Mouse (Mus musculus) olfactory bulb, adult 2 months (tissue): ENCODE results near the gene Faiml. TPM values are rescaled to one million over a fixed set of nuclear protein-coding genes. Genes with fewer than 3 reads are reported as not detected.

Experiments
- H3K27ac ChIP-seq: fragments of 200-500 bp; 2 replicates; pipeline ENCODE4 v1.5.1; 2012; ENCODE audit warnings: low read depth, low read length; ENCODE audit not compliant: insufficient read depth
- H3K4me1 ChIP-seq: fragments of 200-500 bp; 2 replicates; pipeline ENCODE4 v1.6.1; 2012; ENCODE audit warnings: low read length; ENCODE audit not compliant: control insufficient read depth, insufficient read depth
- H3K4me3 ChIP-seq: fragments of 200-500 bp; 2 replicates; pipeline ENCODE4 v1.5.1; 2012; ENCODE audit warnings: mild to moderate bottlenecking, low read depth, low read length, moderate library complexity; ENCODE audit not compliant: insufficient read depth
- CTCF ChIP-seq: fragments of 200-500 bp; IDR thresholded peaks from 2 replicates; pipeline ENCODE4 v1.5.1; 2012; ENCODE audit warnings: low read depth, mild to moderate bottlenecking, low read length, moderate library complexity; ENCODE audit not compliant: insufficient read depth
- POLR2A ChIP-seq: fragments of 200-500 bp; IDR thresholded peaks from 2 replicates; pipeline ENCODE4 v1.6.1; 2012; ENCODE audit warnings: mild to moderate bottlenecking, low read depth, low read length, moderate library complexity; ENCODE audit not compliant: insufficient read depth
- WGBS: fragments of 180-500 bp; shearing (Covaris S2); methylation state at CpG from one replicate; pipeline ENCODE4 v1.1.7; 2018; 5-methylcytosine and 5-hydroxymethylcytosine counted together
- polyA plus RNA-seq: library from polyadenylated mRNA; stranded (reverse); fragments of >200 nt; gene quantifications from 2 replicates; pipeline ENCODE4 v1.2.4, GENCODE M21; 2012; ENCODE audit warnings: low replicate concordance; ENCODE audit not compliant: missing spikeins, insufficient read depth, insufficient read length

Faiml gene
- polyA plus RNA-seq: not detected in 2 replicates

DNA sequence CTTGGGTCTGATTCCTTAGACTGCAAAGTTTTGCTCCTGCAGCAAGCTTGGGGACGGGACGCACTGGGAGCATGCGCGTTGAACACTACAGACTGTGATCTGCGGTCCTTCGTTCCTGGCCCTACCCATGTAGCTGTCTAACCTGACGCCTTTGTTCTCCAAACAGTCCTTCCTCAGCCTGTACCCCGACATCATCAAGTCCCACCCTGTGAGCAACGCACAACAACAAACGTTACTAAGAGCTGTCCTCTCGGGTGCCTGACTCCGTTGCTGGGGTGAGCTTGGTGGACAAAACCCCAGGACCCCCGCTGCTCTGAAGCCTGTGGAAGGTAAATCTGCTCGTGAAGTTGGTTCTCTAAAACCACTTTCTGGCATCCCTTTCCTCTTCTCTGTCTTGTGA is at the start of gene Faiml:
Faiml (minus strand) TSS at position 101 of the 400 bp plus-strand sequence.
- Histone ChIP-seq H3K4me3 (no peak within 1 kb of the TSS), H3K4me1 (no peaks in the 10 kb centered on the region), H3K27ac (no peak within 1 kb of the TSS)
- TF ChIP-seq CTCF: no peak
- TF ChIP-seq POLR2A: no peak
- WGBS: 90% methylated on average over 14 of the region's 14 CpGs

- WGBS: 84% methylated on average over 5 of the region's 5 CpGs
- Histone ChIP-seq H3K4me1 (no peaks in the 10 kb centered on the region), H3K27ac (no peak overlapping the region), H3K4me3 (no peak overlapping the region)
- TF ChIP-seq CTCF (no peak), POLR2A (no peak)
These were observed 21.9 kb upstream of the Faiml start for GRCm38 (mm10) chr9:99258891-99259290.

DNA sequence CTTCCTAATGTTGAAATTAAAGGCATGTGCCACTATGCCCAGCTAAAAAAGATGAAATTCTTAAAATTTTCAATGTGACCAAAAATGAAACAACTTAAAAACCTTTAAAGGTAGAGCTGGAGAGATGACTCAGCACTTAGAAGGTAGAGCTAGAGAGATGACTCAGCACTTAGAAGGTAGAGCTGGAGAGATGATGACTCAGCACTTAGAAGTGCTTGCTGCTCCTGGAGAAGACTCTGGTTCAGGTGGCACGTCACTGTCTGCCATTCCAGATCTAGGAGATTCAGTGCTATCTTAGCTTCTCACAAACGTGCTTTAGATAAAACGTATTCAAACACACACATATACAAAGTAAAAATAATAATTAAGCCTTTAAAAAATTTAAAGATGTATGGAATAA is 19.8 kb upstream of the Faiml start:
- no peak overlapping the region for H3K27ac ChIP-seq
- no peaks in the 10 kb centered on the region for H3K4me1 ChIP-seq
- TF ChIP-seq POLR2A (no peak), CTCF (no peak)
- H3K4me3 ChIP-seq: no peak overlapping the region
- WGBS: 95% methylated on average over 3 of the region's 3 CpGs

DNA sequence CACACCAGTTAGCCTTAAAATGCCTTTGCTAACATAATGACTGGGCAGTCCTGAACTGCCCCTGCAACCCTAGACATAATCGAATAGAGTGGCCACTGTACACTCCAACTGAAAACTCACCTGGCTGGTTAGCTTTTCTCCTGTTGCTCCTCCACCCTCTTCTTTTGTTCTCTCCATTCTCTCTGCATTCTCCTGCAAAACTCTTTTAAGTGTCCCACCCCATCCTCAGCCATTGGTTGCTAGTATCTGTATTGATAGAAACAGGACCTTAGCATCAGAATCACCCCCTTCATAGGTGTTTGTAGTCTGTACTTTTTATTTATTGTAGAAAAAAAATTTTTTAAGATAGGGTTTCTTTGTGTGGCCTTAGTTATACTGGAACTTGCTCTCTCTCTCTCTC is 19.2 kb upstream of the Faiml start:
- no peak for TF ChIP-seq POLR2A
- TF ChIP-seq CTCF: no peak
- H3K4me1 ChIP-seq: no peaks in the 10 kb centered on the region
- no peak overlapping the region for H3K4me3 ChIP-seq
- no peak overlapping the region for H3K27ac ChIP-seq
- WGBS: 100% methylated on average over 1 of the region's 1 CpGs

GRCm38 (mm10) chr9:99253861-99254260 is 16.8 kb upstream of the Faiml start:
- H3K4me3 ChIP-seq: no peak overlapping the region
- 90% methylated on average over 10 of the region's 10 CpGs for WGBS
- H3K4me1 ChIP-seq: no peaks in the 10 kb centered on the region
- TF ChIP-seq CTCF: no peak
- no peak for TF ChIP-seq POLR2A
- no peak overlapping the region for H3K27ac ChIP-seq

- no peak overlapping the region for H3K27ac ChIP-seq
- H3K4me1 ChIP-seq: peaks cover 6% of the 10 kb centered on the region
- WGBS: 95% methylated on average over 4 of the region's 4 CpGs
- no peak for TF ChIP-seq POLR2A
- no peak for TF ChIP-seq CTCF
- H3K4me3 ChIP-seq: no peak overlapping the region
These were observed 11.9 kb upstream of the Faiml start for GRCm38 (mm10) chr9:99248906-99249305.

- Histone ChIP-seq H3K4me1 (peaks cover 6% of the 10 kb centered on the region), H3K4me3 (no peak overlapping the region), H3K27ac (no peak overlapping the region)
- no peak for TF ChIP-seq CTCF
- no peak for TF ChIP-seq POLR2A
- 43% methylated on average over 8 of the region's 8 CpGs for WGBS
These were observed 11.3 kb upstream of the Faiml start for GRCm38 (mm10) chr9:99248304-99248703.

GRCm38 (mm10) chr9:99243895-99244293 is 6.9 kb upstream of the Faiml start:
- Histone ChIP-seq H3K4me3 (peak overlapping the region; percentile 85), H3K4me1 (peaks cover 6% of the 10 kb centered on the region), H3K27ac (no peak overlapping the region)
- TF ChIP-seq POLR2A: no peak
- TF ChIP-seq CTCF: no peak
- 16% methylated on average over 10 of the region's 10 CpGs for WGBS

- Histone ChIP-seq H3K4me1 (peaks cover 5% of the 10 kb centered on the region), H3K27ac (0 out of 2 replicates have a peak within 1 kb of the TSS, but pooled peaks have one; percentile 25), H3K4me3 (peak within 1 kb of the TSS; percentile 85)
- TF ChIP-seq CTCF (no peak), POLR2A (peak; percentile 73; the same call in 1 of the 2 replicates)
- under 1% methylated on average over 65 of the region's 66 CpGs for WGBS
These were observed 6.3 kb upstream of the Faiml start, which contains the start of gene Cep70 for GRCm38 (mm10) chr9:99243190-99243894. Cep70 (plus strand) TSS chr9:99243367.
